In the genomic region with DNA sequence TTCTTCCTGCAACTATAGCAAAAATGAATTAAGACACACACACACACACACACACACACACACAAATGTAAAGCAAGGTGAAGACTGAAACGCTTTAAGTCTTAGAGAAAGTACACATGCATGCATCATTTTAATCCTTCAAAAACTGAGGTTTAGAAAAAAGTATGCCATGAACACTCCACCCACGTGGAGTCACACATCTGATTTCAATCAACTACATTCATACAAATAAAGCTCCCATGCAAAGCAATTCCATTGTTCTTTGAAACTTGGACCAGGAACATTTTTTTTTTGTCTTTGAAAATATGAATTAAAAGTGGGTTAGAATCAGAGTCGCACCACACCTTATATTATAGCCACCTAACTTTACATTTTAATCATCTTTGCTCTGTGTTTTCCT, we compare ENCODE assay signal across 11 mouse cellular contexts.
"Had no signal": no experiment of that assay in that cellular context is flagged by ENCODE, and none has a peak within 500 bp of the region (broad histone marks: within the 10 kb centered on the region; RNA-seq: fewer than 3 reads in every experiment).

No protein-coding gene starts in this region.

- H3K36me3 ChIP-seq: limb, embryonic 15.5 days; liver, embryonic 13.5 days; midbrain, embryonic 12.5 days; neural tube, embryonic 15.5 days had no signal

- H3K27ac ChIP-seq: limb, embryonic 15.5 days; liver, embryonic 13.5 days; midbrain, embryonic 12.5 days; neural tube, embryonic 15.5 days; stomach, postnatal 0 days had no signal

- H3K4me2 ChIP-seq: limb, embryonic 15.5 days; liver, embryonic 13.5 days; midbrain, embryonic 12.5 days; neural tube, embryonic 15.5 days had no signal

- H3K9me3 ChIP-seq: limb, embryonic 15.5 days; liver, embryonic 13.5 days; midbrain, embryonic 12.5 days; neural tube, embryonic 15.5 days had no signal

- DNase-seq: kidney, adult 8-10 months; kidney, postnatal 25 days; liver, embryonic 13.5 days; liver, postnatal 0 days; right cerebral cortex, adult 18-20 months; right cerebral cortex, postnatal 25 days had no signal

- H3K4me3 ChIP-seq: limb, embryonic 15.5 days; liver, embryonic 13.5 days; midbrain, embryonic 12.5 days; neural tube, embryonic 15.5 days had no signal

- H3K9ac ChIP-seq: limb, embryonic 15.5 days; liver, embryonic 13.5 days; liver, postnatal 0 days; midbrain, embryonic 12.5 days; neural tube, embryonic 15.5 days had no signal

- H3K27me3 ChIP-seq: limb, embryonic 15.5 days; liver, embryonic 13.5 days; midbrain, embryonic 12.5 days; neural tube, embryonic 15.5 days had no signal

- ATAC-seq: liver, postnatal 0 days; midbrain, embryonic 16.5 days had no signal

- H3K4me1 ChIP-seq: liver, embryonic 13.5 days; neural tube, embryonic 15.5 days had no signal
